Mouse (Mus musculus) hindbrain, embryonic 13.5 days (tissue): Measurements from ENCODE around the gene Ptpn18. TPM values are rescaled to one million over a fixed set of nuclear protein-coding genes. Genes with fewer than 3 reads are reported as not detected.
"Not testable (repeated sequence)": the region's sequence is repeated elsewhere in the genome, so short reads cannot be mapped to it uniquely, and the experiment has no call there.

Experiments
- ATAC-seq: fragments of 200-750 bp; cut with Nextera tagmentation; 2 replicates; pipeline ENCODE4 v1.8.0; 2017; ENCODE audit warnings: moderate TSS enrichment; ENCODE audit not compliant: low FRiP score
- H3K27ac ChIP-seq: fragments of 300-500 bp; sonication (generic); 2 replicates; pipeline ENCODE4 v1.5.1; 2015; ENCODE audit warnings: inconsistent platforms, mild to moderate bottlenecking, moderate library complexity
- H3K27me3 ChIP-seq: fragments of 300-500 bp; sonication (generic); 2 replicates; pipeline ENCODE4 v1.6.1; 2015; ENCODE audit warnings: mild to moderate bottlenecking, inconsistent platforms
- H3K36me3 ChIP-seq: fragments of 300-500 bp; sonication (generic); 2 replicates; pipeline ENCODE4 v1.6.1; 2015; ENCODE audit warnings: mild to moderate bottlenecking, inconsistent platforms
- H3K4me1 ChIP-seq: fragments of 300-500 bp; sonication (generic); replicated peaks from 2 replicates; pipeline ENCODE4 v1.6.1; 2015; ENCODE audit warnings: inconsistent platforms
- H3K4me2 ChIP-seq: fragments of 300-500 bp; sonication (generic); 2 replicates; pipeline ENCODE4 v1.6.1; 2015; ENCODE audit warnings: inconsistent platforms, mild to moderate bottlenecking, moderate library complexity
- H3K4me3 ChIP-seq: fragments of 300-500 bp; sonication (generic); 2 replicates; pipeline ENCODE4 v1.5.1; 2015; ENCODE audit warnings: mild to moderate bottlenecking, inconsistent platforms
- H3K9ac ChIP-seq: fragments of 300-500 bp; sonication (generic); 2 replicates; pipeline ENCODE4 v1.6.1; 2015; ENCODE audit warnings: mild to moderate bottlenecking, inconsistent platforms
- H3K9me3 ChIP-seq: fragments of 300-500 bp; sonication (generic); 2 replicates; pipeline ENCODE4 v1.6.1; 2016; ENCODE audit warnings: inconsistent platforms
- WGBS: fragments of 180-500 bp; shearing (Covaris S2); methylation state at CpG from one replicate; pipeline ENCODE4 v1.1.7; 2015; 5-methylcytosine and 5-hydroxymethylcytosine counted together
- polyA plus RNA-seq: library from polyadenylated mRNA; unstranded; fragments of >200 nt; fragmentation: Nextera tagmentation; extraction: Ambion mirVana; gene quantifications from 2 replicates; pipeline ENCODE4 v1.2.1, GENCODE M21; 2015

Gene Ptpn18
- polyA plus RNA-seq, 1 experiment from 2014 or later, result 8.2 TPM

DNA sequence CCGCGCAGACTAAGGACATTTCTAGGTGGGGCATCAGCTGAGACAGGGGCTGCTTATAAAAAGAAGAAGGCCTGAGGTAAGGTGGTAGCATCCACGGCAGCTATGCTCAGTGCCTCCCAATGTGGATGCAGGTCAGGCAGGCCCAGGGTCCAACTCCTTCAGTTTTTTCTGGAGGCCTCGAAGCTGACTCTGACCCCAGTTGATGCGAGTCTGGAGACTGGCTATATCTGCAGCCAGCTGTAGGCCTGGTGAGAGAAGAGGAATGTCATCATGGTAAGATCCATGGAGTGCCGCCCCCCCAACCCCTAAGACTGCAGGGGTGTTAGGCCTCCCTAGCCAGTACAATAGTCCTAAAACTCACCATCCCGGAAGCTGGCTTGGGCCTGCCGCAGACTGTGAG is 22.2 kb upstream of the Ptpn18 start:
- H3K4me2 ChIP-seq, H3K27ac ChIP-seq, H3K36me3 ChIP-seq, ATAC-seq, H3K9me3 ChIP-seq, H3K4me3 ChIP-seq, H3K9ac ChIP-seq, H3K27me3 ChIP-seq: not testable (repeated sequence)
- peaks cover 39% of the 10 kb centered on the region for H3K4me1 ChIP-seq
- WGBS, result 95% methylated on average over 8 of the region's 8 CpGs

DNA sequence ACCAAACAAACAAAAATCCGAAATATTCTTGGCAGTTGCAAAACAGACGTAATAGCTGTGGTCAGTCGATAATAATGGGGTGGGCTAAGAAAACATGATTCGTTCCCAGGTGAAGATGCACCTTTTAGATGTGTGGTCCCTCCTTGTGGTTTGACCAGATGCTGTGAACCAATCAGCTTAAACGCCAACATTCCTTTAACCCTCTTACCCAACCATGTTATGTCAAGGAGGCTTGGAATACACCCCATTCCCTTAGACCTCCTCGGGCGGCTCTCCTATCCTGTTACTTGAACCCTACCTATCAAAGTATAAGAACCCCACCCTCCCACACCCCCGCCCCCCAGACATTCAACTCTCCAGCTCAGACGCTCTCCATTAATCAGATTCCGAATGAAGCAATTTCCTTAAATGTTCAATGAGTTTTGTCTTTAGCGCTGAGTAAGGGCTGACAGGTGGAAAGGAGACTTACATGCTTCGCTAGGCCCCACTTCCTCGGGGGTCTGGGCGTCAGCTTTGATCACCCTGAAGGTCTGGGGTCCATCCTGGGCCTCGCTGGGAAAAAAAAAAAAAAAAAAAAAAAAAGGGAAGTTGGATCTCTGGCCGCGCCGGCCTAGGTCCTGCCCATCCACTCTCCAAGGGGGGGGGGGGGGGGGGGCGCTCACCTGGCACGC is 21.0 kb upstream of the Ptpn18 start:
- H3K9ac ChIP-seq, result peak overlapping the region; percentile 68

DNA sequence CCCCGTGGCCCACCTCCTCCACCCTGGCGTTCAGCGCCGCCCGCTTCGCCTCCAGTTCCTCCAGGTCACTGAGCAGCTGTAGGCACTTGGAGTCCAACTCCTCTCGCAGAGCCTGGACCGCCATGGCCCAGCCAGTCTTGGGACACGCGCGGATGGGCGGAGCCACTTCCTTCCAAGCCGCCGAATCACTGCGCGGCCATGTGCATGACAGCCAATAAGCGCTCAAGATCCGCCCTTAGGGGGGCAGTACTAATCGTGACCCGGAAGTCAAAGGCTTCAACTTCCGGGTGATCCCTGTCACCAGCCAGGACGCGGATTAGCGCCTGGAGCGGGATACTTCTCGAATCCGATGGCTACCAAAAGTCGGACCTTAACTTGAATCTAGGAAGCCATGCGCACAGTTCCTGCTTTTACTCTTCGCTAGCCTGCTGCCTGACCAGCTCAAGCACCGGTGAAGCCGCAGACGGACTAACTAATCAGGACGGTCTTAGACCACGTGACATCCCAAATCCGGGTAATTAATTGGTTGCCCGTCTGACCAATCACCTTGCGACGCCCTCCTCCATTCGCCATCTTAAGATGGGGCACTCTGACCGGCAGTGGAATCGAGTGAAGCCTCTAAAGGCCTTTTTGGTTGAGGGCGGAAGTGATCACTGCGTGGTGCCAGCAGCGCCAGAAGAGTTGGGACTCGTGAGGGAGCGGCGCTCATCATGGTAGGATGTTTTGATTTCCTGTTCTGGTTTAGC is 20.2 kb upstream of the Ptpn18 start, which contains the start of the genes Ccdc115 and Imp4:
Gene Ccdc115, minus strand, starts transcription at position 458 of the 746 bp plus-strand sequence.
Gene Imp4, plus strand, starts transcription at position 637 of the 746 bp plus-strand sequence.
- WGBS, result under 1% methylated on average over 48 of the region's 48 CpGs
- Histone ChIP-seq H3K4me1 (peaks cover 21% of the 10 kb centered on the region), H3K4me3 (peak within 1 kb of the TSS; percentile 67), H3K36me3 (peaks cover 29% of the 10 kb centered on the region), H3K9ac (peak within 1 kb of the TSS; percentile 73), H3K27me3 (no peaks in the 10 kb centered on the region), H3K9me3 (no peaks in the 10 kb centered on the region), H3K27ac (peak within 1 kb of the TSS; percentile 74), H3K4me2 (peak within 1 kb of the TSS; percentile 77)
- ATAC-seq, result peak; percentile 97

More for the DNA sequence above, 21.0 kb upstream of the Ptpn18 start:
- Histone ChIP-seq H3K36me3 (peaks cover 20% of the 10 kb centered on the region), H3K9me3 (no peaks in the 10 kb centered on the region), H3K4me1 (peaks cover 29% of the 10 kb centered on the region), H3K27ac (no peak overlapping the region), H3K27me3 (no peaks in the 10 kb centered on the region), H3K4me3 (peak overlapping the region; percentile 67), H3K4me2 (peak overlapping the region; percentile 71)
- ATAC-seq, result no peak
- WGBS, result 43% methylated on average over 15 of the region's 20 CpGs

DNA sequence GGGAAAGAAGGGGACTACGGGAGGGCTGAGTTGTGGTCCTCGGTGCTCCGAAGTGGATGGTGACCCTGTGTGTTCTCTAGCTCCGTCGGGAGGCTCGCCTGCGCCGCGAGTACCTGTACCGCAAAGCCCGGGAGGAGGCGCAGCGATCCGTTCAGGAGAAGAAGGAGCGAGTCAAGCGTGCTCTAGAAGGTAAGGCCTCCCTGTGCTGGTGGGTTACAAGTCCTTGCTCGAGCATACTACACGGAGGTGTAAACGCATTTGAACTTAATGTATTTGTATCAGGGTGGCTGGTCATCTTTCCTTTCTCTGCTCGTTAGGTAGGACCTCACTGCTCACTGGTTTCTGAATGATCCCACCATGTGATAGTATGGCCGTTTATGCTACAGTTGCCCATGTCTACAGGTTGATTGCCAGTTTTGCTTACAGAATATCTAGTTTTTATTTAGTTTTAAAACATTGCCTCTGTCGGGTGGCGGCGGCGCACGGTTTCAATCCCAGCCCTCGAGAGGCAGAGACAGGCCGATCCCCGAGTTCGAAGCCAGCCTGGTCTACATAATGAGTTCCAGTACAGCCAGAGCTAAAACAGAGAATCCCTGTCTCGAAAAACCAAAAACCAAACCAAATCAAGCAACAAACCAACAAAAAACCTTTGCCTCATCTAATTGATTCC is 19.5 kb upstream of the Ptpn18 start:
- Histone ChIP-seq H3K9me3 (no peaks in the 10 kb centered on the region), H3K4me2 (peak overlapping the region; percentile 77), H3K4me3 (peak overlapping the region; percentile 67), H3K27me3 (no peaks in the 10 kb centered on the region), H3K9ac (peak overlapping the region; percentile 73), H3K27ac (peak overlapping the region; percentile 74), H3K36me3 (peaks cover 36% of the 10 kb centered on the region), H3K4me1 (peaks cover 21% of the 10 kb centered on the region)
- peak; percentile 41 for ATAC-seq
- WGBS, result 6% methylated on average over 31 of the region's 31 CpGs

DNA sequence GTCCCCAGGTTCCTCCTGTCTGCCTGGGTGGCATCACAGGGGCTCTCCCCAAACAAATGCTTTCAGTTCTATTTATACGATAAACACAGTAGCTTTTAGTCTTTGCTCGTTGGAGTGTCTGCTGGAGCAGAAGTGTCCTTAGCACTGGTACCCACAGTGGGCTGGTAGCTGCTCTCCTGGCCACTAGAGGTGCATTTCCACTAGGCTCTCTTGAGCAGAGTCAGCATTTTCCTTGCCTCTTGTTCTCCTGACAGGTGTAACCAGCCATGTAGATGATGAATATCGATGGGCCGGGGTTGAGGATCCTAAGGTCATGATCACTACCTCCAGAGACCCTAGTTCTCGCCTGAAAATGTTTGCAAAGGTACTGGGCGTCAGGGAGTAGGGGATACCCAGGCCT is 16.4 kb upstream of the Ptpn18 start:
- Histone ChIP-seq H3K4me2 (no peak overlapping the region), H3K9me3 (no peaks in the 10 kb centered on the region), H3K27me3 (no peaks in the 10 kb centered on the region), H3K9ac (no peak overlapping the region), H3K4me3 (no peak overlapping the region), H3K36me3 (peaks cover 54% of the 10 kb centered on the region), H3K4me1 (peaks cover 20% of the 10 kb centered on the region), H3K27ac (no peak overlapping the region)
- no peak for ATAC-seq
- 98% methylated on average over 6 of the region's 6 CpGs for WGBS

DNA sequence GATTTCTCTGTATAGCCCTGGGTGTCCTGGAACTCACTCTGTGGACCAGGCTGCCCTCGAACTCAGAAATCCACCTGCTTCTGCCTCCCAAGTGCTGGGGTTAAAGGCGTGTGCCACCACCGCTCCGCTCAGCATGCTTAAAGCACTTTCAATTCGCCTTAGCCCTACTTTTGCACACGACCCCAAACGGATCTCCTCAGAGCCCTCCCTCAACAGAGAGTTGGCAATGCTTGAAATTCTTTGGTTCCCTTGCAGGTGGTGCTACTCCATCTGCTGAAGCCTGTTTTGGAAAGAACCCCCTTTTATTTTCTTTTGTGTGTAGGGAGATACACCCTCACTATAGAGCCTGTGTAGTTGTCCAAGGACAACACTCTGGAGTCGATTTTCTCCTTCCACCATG is 1.1 kb upstream of the Ptpn18 start:
- Histone ChIP-seq H3K9me3 (no peaks in the 10 kb centered on the region), H3K9ac (no peak overlapping the region), H3K4me1 (peaks cover 11% of the 10 kb centered on the region), H3K27me3 (peaks cover 57% of the 10 kb centered on the region), H3K4me3 (no peak overlapping the region), H3K4me2 (no peak overlapping the region), H3K36me3 (no peaks in the 10 kb centered on the region), H3K27ac (no peak overlapping the region)
- WGBS, result 26% methylated on average over 8 of the region's 8 CpGs
- ATAC-seq, result no peak

DNA sequence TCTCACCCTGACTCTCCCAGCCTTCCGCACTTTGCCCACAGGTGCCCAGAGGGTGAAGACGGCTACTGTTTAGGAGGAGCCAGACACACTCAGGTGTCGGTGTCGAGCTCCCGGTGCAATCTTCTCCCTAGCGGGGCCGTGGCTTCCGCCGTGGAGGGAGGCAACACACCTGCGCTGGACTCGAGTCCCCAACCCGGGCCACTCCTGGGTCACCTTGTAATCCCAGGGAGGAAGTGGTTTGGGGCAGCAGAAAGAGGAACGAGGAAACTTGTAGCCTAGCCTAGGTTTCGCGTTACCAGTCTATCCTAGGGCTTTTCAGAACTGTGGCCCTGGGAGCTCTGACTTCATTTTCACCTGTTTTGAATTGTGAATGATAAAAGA is 489 bp downstream of the Ptpn18 start:
- H3K4me1 ChIP-seq, result peaks cover 11% of the 10 kb centered on the region

DNA sequence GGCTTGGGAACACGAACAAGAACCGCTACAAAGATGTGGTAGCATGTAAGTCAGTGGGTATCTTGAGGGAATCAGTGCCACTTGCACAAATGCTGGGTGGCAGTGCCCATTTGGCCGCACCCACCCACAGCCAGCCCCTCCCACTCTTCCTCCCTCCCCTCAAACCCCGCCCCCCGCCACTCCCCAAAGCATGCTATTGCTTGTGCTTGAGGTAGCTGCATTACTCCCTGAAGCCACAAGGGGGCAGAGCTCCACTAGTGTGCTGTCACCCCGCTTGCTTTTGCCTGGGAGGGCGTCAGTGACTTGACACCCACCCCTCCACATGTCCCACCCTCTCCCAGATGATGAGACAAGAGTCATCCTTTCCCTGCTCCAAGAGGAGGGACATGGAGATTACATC is 3.2 kb downstream of the Ptpn18 start:
- no peak for ATAC-seq
- no peaks in the 10 kb centered on the region for H3K9me3 ChIP-seq
- H3K9ac ChIP-seq, result no peak overlapping the region
- 17% methylated on average over 7 of the region's 7 CpGs for WGBS
- no peaks in the 10 kb centered on the region for H3K36me3 ChIP-seq
- peaks cover 40% of the 10 kb centered on the region for H3K27me3 ChIP-seq
- H3K4me1 ChIP-seq, result peaks cover 11% of the 10 kb centered on the region
- H3K27ac ChIP-seq, result no peak overlapping the region
- H3K4me2 ChIP-seq, result no peak overlapping the region
- no peak overlapping the region for H3K4me3 ChIP-seq

More for the DNA sequence above, 489 bp downstream of the Ptpn18 start:
- H3K27me3 ChIP-seq, result peaks cover 57% of the 10 kb centered on the region
- no peak overlapping the region for H3K27ac ChIP-seq
- peak overlapping the region; percentile 69 for H3K9ac ChIP-seq
- no peaks in the 10 kb centered on the region for H3K36me3 ChIP-seq
- no peaks in the 10 kb centered on the region for H3K9me3 ChIP-seq
- WGBS, result 3% methylated on average over 15 of the region's 15 CpGs
- no peak; the same call in 1 of the 2 replicates for ATAC-seq
- H3K4me3 ChIP-seq, result peak overlapping the region; percentile 51
- peak overlapping the region; percentile 92 for H3K4me2 ChIP-seq

DNA sequence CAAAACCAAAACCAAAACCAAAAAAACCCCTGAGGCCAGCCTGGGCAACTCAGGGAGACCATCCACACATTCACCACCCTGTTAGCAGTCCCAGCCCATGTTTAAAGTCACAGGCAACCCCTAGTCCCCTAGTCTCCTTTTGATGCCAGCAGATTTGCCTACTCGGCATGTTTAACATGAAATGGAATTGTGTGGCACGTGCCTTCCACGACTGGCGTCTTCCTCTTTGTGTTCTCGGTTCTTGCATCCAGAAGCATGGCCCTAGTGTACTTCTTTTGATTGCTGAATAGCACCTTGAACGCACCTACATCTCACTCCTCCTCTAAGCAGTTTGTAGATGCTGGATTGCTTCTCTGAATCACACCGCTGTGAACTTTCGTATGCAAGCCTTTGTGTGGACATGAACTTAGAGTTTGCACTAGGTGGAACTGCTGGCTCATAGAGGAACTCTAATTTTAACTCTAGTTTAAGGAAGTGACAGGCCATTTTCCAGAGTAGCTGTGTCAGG is 4.8 kb downstream of the Ptpn18 start:
- H3K9me3 ChIP-seq, result no peaks in the 10 kb centered on the region
- H3K36me3 ChIP-seq, result no peaks in the 10 kb centered on the region
- ATAC-seq, result no peak
- 86% methylated on average over 8 of the region's 8 CpGs for WGBS
- no peak overlapping the region for H3K9ac ChIP-seq
- no peak overlapping the region for H3K4me2 ChIP-seq
- H3K27me3 ChIP-seq, result peaks cover 24% of the 10 kb centered on the region
- H3K4me3 ChIP-seq, result no peak overlapping the region
- no peak overlapping the region for H3K27ac ChIP-seq
- peaks cover 6% of the 10 kb centered on the region for H3K4me1 ChIP-seq

DNA sequence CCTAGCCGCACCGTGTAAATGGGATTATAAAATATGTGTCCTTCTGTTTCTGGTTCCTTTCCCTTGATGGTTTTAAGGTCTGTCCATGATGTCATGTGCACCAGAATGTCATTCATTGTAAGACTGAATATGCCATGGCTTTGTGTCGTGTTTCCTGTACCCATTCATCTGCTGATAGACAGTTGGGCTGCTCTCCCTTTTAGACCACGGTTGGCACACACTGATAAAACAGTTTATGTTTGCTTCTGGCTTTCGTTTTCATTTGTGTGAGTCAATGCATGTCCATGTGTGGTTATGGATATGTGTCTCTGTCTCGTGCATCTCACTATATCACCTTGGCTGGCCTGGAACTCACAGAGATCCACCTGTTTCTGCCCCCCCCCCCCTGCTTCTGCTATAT is 5.9 kb downstream of the Ptpn18 start:
- Histone ChIP-seq H3K27me3 (peaks cover 16% of the 10 kb centered on the region), H3K9me3 (no peaks in the 10 kb centered on the region), H3K9ac (no peak overlapping the region), H3K36me3 (no peaks in the 10 kb centered on the region), H3K4me1 (no peaks in the 10 kb centered on the region), H3K4me3 (no peak overlapping the region), H3K4me2 (no peak overlapping the region), H3K27ac (no peak overlapping the region)
- WGBS, result 87% methylated on average over 6 of the region's 6 CpGs
- no peak for ATAC-seq

DNA sequence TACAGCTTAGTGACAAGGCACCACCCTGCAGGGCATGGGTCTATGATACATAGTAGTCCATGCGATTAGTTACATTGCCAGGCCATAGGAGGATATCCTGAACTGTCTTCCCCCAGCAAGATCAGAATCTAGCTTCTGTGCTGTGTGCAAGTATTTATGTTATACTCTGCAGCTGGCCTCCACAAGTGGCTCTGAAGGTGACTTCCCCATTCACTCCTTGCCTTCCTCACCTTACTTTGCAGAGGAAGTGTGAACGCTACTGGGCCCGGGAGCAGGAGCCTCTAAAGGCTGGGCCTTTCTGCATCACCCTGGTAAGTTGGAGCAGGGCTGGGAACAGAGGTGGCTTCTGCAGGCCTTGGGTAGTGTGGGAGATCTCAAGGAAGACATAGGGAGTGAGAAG is 8.5 kb downstream of the Ptpn18 start:
- Histone ChIP-seq H3K9ac (no peak overlapping the region), H3K27ac (no peak overlapping the region), H3K4me1 (peaks cover 8% of the 10 kb centered on the region), H3K27me3 (peaks cover 26% of the 10 kb centered on the region), H3K4me2 (no peak overlapping the region), H3K9me3 (no peaks in the 10 kb centered on the region), H3K4me3 (no peak overlapping the region), H3K36me3 (no peaks in the 10 kb centered on the region)
- no peak for ATAC-seq
- WGBS, result 56% methylated on average over 3 of the region's 3 CpGs

DNA sequence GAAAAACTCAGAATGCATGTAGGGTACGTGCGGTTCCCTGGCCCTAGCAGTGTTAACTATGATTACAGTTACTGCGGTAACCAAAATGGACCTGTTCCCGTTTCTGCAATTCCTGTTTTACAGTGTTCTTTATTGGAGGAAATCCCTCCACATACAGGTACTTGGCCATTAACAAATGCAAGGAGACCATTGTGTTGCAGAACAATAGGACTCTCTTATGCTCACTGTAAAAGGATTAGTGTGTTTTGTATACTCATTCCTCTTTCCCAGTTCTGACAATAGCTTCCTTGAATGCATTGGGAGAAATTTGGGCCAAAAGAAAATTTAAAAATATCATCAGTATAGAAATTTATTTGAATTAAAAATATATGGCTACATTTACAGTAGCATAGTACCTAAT is 8.9 kb downstream of the Ptpn18 start:
- ATAC-seq, result no peak
- Histone ChIP-seq H3K4me3 (no peak overlapping the region), H3K9ac (no peak overlapping the region), H3K27ac (no peak overlapping the region), H3K4me2 (no peak overlapping the region), H3K4me1 (peaks cover 10% of the 10 kb centered on the region), H3K9me3 (no peaks in the 10 kb centered on the region), H3K36me3 (no peaks in the 10 kb centered on the region), H3K27me3 (peaks cover 31% of the 10 kb centered on the region)
- 69% methylated on average over 4 of the region's 4 CpGs for WGBS
